Mouse (Mus musculus) forelimb bud, embryonic 11.5 days (tissue): ENCODE measurements around the gene Vsx1.
A peak's percentile ranks its signal among the peaks of the same experiment; 100 is the strongest.

Experiments
- DNase-seq: peaks from one replicate; pipeline ENCODE4 v3.0.0-alpha.2; 2012; ENCODE audit warnings: low read depth, low spot score

The Vsx1 gene

GRCm38 (mm10) chr2:150689223-150689800 is at the start of gene Vsx1:
Gene Vsx1, minus strand, starts transcription at chr2:150689360.
- DNase-seq, result no peak

GRCm38 (mm10) chr2:150737881-150738280 is 48.7 kb upstream of the Vsx1 start:
- DNase-seq, result no peak

GRCm38 (mm10) chr2:150735756-150736576 is 46.8 kb upstream of the Vsx1 start:
- no peak for DNase-seq

- DNase-seq, result no peak
Observed at GRCm38 (mm10) chr2:150712167-150712674, 23.1 kb upstream of the Vsx1 start.

DNA sequence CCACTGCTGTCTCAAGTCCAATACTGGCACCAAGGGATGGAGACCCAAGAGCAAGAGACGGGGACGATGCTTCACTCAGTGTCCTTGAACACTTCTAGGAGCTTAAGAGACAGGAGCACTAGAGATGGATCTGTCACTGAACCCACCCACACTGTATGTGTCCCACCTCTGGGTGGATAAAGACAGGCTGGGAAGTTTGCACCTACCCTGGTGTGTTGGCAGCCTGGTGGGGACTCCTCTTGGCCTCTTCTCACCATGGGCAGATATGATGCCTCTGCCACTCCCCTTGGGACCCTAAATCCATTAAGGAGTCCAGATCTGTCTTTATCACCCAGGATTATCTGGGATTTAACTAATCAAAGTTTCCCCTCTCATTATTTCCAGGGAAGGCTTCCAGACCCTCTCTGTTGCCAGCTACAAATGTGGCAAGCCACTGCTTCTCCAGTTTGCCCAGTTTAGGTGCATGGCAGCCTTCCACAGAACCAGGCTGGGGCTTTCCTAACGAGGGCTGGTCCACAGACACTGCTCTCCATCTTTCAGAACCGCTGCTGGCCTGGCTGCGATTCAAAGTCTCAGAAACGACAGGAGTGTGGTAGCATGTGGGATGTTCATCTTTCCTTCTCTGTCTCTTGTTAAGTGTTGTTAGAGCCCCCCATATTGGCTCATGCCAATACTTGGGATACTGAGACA is 2.5 kb upstream of the Vsx1 start:
- DNase-seq, result no peak

DNA sequence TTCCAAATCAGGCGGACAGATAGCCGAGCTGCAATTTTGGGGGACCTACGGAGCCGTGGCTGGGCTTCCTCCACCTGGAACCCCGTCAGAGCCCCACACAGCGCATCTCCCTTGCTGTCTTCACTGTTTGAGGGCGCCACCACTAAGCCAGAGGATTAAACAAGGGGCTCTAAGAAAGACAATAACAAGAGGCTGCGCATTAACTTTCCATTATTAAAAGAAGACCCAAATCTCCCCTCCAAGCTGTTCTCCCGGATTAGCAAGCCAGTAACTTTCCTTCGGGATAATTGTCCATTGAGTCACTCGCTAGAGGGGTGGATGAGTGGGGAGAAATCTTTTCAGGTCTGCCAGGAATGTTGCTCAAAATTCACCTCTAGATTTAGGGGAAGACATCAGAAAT is 1.1 kb upstream of the Vsx1 start:
- DNase-seq, result no peak

- DNase-seq, result no peak
Observed at GRCm38 (mm10) chr2:150688541-150689186, 496 bp downstream of the Vsx1 start.

DNA sequence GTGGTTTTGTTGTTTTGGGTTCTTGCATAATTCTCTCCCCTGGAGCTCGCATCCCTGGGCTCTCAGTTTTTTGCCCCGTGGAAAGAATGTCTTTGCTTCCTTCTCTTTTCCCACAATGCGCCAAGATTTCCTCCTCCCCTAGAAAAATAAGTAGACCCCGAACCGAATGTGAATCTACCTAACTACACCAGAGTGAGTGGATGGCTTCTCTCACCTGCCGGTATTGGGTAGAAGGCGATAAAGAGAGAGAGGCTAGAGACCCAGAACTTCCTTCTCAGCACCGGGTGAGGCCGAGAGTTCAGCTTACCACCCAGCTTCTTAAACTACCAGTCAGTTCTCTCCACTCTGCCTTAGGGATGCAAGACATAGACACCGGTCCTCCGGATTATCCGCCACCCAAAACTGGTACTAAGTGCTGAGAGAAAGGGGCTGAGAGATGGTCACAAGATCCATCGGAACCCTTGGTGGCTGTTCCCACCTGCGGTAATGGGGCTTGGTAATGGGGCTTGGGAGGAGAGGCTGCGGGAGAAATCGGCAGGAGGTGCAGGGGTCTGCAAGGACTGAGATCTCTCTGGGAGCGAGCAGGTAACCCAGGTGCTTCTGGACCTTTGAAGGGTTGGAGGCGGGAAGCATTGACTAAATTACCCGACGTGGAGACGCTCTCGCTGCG is 1.2 kb downstream of the Vsx1 start:
- DNase-seq, result no peak

- no peak for DNase-seq
Observed at GRCm38 (mm10) chr2:150685389-150685788, 3.8 kb downstream of the Vsx1 start.

- DNase-seq, result no peak
Observed at GRCm38 (mm10) chr2:150684451-150684850, 4.7 kb downstream of the Vsx1 start.

DNA sequence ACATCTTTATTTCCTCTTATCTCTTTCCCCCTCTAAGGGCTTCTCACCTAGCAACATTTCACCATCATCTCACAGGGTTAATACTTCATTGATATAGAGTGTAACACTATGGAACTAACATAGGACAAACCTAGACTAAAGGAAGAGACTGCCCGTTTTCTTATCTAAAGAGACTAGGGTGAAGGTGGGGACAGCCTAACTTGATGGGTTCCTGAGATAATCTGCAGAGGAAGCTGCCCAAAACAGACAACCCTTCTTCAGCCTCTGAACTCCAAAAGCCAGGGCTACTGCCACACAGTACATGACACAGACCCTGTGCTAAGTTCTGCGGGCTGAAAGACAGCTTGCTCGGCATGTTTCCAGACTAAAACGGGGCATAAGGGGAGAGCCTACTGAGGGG is 7.6 kb downstream of the Vsx1 start:
- no peak for DNase-seq

DNA sequence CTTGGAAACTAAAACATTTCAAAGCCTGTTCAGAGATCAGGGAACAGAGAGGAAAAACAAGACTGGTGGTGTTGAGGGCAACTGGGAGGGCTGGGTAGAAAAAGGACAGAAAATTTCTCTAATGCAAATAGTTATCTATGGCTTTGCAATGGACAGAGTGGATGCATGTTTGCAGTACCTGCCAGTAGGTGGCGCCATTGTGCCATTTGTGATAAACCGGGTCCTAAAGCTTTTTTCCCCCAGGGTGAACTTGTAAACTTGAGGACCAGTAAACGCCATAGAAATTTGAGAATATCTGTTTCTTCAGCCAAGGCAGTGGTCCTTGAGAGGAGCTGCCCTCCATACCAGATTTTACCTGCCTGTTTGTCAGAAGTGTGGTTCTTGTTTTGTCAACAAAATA is 10.8 kb downstream of the Vsx1 start:
- peak; percentile 86 for DNase-seq

DNA sequence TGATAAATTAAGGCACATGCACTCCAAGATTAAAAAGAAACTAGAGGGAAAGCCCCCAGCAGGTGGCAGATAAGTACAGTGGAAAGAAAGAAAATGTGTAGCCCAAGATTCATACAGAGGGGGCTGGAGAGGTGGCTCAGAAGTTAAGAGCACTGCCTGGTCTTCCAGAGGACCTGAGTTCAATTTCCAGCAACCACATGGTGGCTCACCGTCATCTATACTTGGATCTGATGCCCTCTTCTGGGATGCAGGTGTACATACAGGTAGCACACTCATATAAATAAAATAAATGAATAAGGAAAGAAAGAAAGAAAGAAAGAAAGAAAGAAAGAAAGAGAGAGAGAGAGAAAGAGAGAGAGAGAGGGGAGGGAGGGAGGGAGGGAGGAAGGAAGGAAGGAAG is 13.6 kb downstream of the Vsx1 start:
- DNase-seq, result no peak

DNA sequence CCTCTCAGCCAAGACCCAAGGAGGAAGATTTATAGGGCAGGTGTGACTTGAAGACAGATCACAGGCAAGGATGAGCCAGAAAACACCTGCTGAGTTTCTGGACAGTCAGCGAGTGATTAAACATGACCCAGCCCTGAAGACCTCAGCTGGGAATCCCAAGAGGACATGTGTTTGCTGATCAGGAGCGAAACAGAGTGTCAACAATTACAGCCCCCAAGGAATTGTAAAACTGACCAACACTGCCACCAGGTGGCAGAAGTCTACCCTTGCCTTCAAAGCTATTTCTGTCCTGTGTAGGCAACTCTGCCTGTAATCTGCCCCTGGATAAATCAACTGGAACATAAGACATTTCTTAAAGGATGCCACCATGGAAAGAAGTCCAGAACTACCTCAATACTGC is 14.3 kb downstream of the Vsx1 start:
- peak; percentile 73 for DNase-seq

DNA sequence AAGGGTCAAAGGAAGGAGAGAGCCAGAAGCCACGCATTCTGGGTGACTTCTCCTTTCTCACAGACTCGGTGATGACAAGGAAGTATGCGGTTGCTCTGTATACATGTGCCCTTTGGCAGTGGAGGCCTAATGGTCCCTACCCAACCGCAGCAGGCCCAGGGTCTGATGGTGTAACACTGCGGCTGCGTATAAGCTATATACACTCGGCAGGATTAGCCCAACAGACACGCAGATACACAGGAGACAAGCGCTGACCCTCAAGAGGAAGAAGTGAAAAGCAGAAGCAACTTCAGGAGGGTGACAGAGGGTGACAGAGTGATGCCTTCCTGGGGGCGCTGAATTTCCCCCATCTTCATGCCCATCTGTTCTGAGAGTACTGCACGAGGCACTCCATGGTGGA is 15.2 kb downstream of the Vsx1 start:
- no peak for DNase-seq

- DNase-seq, result no peak
Observed at GRCm38 (mm10) chr2:150671609-150672290, 17.4 kb downstream of the Vsx1 start.

- DNase-seq, result no peak
Observed at GRCm38 (mm10) chr2:150670926-150671325, 18.2 kb downstream of the Vsx1 start.

DNA sequence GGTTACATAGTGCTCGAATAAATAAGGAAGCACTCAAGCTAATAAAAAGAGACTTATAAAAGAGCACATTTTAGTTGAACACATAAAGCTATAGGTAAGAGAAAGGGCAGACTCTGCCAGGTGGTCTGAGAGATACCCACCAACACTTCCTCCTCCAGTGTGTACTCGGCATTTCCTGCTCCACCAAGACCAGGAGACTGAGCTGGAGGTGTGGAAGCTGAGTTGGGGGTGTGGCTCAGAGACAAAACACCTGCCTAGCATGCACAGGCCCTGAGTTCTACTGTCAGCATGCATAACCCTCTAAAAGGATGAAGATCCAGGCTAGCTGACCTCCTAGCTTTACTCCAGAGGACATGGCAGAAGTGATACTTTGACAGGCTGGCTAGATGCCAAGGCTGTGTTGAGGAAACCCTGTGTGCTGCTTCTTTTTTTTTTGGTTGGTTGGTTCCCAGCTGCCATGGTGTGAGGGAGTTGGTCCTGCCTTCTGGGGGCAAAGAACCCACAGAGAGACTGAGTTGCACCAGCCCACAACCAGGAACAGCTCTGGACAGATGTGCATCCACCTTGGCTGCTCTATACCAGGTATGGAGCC is 19.6 kb downstream of the Vsx1 start:
- DNase-seq, result no peak

GRCm38 (mm10) chr2:150668956-150669355 is 20.2 kb downstream of the Vsx1 start:
- DNase-seq, result no peak
